Mouse (Mus musculus): Measurements from ENCODE around the gene Fam78b. TPM values are rescaled to one million over a fixed set of nuclear protein-coding genes. Genes with fewer than 3 reads are reported as not detected.

Gene Fam78b
- polyA plus RNA-seq, 1 experiment from 2014 or later: 1.7 TPM

DNA sequence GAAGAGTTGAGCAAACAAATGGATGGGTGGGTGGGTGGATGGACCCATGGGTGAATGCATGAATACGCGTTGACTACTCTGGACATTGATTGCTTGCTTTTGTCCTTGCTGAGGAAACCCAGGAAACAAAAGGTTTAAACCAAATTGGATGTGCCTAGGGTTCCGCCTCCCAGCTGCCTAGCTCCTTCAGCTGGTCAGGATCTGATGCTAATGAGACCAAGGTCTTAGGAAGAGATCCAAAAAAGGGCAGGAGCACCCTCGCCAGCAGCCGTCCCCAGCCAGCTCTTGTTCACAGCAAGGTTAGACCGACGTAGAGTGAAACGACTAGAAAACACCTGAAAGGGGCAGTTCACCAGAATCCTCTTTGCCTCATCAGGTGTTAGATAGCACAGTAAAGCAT, 11.4 kb downstream of the Fam78b start:
- H3K36me3 ChIP-seq (ENCODE audit: inconsistent target): no peaks in the 10 kb centered on the region
- H3K27ac ChIP-seq: no peak overlapping the region
- no peaks in the 10 kb centered on the region for H3K79me2 ChIP-seq (ENCODE audit: inconsistent target)
- H3K4me3 ChIP-seq (ENCODE audit: inconsistent target): no peak overlapping the region
- WGBS (ENCODE audit: missing documents): 93% methylated on average over 8 of the region's 8 CpGs

DNA sequence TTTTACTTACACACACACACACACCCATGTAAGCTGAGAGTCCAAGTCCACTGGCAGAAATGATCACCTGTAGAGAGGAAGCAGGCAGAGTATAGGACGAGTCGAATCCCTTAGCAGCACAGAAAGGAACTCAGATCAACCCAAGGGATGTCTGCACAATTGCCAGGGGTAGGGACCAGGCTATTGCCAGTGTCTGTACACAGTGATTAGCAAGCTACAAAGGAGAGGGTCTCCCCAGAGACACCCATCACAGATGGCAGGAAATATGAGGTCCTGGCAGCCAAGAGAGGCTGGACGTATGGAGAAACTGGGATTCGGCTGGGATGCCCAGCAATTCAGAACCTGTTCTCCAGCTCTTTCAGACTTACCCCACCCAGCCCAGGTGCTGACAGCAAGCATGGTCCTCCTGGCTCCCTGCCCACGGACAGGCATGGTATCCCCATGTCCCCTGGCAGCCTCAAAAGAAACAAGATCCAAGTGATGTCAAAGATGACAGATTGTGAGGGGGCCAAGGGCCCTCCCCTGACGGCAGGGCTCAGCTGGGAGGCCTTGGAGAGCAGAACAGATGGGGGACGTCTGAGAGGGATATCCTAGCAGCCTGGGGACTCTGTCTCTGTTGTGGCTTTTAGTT, 12.1 kb downstream of the Fam78b start:
- no peak overlapping the region for H3K4me3 ChIP-seq (ENCODE audit: inconsistent target)
- 72% methylated on average over 7 of the region's 7 CpGs for WGBS (ENCODE audit: missing documents)
- H3K36me3 ChIP-seq (ENCODE audit: inconsistent target): no peaks in the 10 kb centered on the region
- H3K27ac ChIP-seq: no peak overlapping the region
- no peaks in the 10 kb centered on the region for H3K79me2 ChIP-seq (ENCODE audit: inconsistent target)

DNA sequence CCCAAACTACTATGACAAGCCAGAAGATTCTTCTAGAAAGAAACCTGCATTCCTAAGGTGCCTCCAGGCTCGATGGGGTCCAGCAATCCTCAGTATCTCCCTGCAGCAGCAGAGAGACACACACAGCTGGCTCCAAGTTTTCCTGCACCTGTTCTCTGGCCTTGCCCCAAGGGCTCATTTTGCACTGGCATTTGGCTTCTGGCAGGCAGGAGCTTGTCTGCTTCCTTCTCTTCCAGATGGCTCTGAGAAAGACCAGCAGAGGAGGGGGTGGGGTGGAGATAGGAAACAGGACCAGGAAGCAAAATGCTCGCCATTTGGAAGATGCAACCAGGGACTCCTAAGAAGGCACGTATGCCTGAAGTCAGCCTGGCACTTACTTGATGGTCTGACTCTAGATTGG, 15.1 kb downstream of the Fam78b start:
- H3K4me3 ChIP-seq (ENCODE audit: inconsistent target): no peak overlapping the region

DNA sequence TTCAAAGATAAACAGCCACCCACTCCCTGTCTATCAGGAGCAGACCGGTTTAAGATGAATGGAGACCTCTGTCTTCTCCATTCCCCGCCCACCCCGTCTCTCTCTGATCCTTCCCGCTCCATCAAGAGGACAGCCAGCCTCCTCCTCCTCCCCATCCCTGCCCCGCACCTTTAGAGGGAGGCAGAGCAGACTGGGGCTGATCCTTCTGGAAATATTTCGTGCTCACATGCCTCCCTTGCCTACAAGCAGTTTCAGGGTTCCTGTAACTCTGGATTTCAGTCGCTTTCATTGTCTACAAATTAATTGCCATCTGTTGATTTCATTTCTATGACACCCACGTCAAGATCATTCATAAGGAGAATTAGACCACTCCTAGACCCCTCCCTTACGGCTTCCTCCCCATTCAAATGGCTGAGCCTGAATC, 20.8 kb downstream of the Fam78b start:
- H3K4me3 ChIP-seq (ENCODE audit: inconsistent target): no peak overlapping the region
- 76% methylated on average over 9 of the region's 9 CpGs for WGBS (ENCODE audit: missing documents)
- no peaks in the 10 kb centered on the region for H3K36me3 ChIP-seq (ENCODE audit: inconsistent target)
- no peaks in the 10 kb centered on the region for H3K79me2 ChIP-seq (ENCODE audit: inconsistent target)
- no peak overlapping the region for H3K27ac ChIP-seq

More for the DNA sequence above, 15.1 kb downstream of the Fam78b start:
- no peaks in the 10 kb centered on the region for H3K36me3 ChIP-seq (ENCODE audit: inconsistent target)
- H3K27ac ChIP-seq: no peak overlapping the region
- H3K79me2 ChIP-seq (ENCODE audit: inconsistent target): no peaks in the 10 kb centered on the region
- WGBS (ENCODE audit: missing documents): 74% methylated on average over 3 of the region's 3 CpGs

DNA sequence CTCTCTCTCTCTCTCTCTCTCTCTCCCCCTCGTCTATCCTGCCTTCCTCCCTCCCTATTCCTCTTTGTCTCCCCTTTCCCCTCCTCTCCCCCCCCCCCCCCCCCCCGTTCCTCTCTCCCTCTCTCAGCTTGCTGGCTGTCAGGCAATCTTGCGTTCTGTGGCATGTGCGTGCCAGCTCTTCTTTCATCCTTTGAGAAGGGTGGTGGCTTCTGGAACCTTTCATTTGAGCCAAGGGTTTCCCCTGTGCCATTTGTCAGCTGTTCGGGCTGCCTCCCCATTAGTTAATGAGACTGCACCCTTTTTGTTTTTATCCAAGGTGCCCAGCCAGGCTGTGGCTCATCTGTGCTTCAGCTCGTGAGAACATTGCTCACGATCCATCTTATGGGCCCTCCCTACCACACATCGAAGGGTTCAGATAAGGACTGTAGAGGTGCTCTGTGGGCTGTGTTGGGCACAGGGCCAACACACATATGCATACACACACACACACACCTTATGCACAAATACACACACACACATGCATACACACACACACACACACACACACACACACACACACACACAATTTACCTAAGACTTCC, 21.4 kb downstream of the Fam78b start:
- Histone ChIP-seq H3K4me3 (ENCODE audit: inconsistent target) (no peak overlapping the region), H3K79me2 (ENCODE audit: inconsistent target) (no peaks in the 10 kb centered on the region), H3K27ac (no peak overlapping the region), H3K36me3 (ENCODE audit: inconsistent target) (no peaks in the 10 kb centered on the region)
- WGBS (ENCODE audit: missing documents): 81% methylated on average over 6 of the region's 8 CpGs

DNA sequence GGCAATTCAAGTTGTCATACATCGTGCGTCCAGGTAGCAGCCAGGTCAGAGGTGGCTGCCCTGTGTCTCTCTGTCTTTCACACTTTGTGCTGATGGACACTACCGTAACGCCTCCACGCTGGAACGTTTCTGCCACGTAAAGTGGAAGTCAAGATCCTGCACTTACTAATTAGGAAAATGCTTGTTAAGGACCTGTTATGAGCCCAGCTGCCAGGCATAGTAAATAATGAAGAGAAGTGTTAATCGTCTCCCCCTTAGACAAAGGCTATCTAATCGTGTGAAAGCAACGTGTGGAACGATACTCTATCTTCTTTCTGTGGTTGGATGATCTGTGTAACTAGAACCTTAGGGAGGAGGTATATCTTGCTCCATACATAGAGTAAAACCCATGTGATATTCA, 22.6 kb downstream of the Fam78b start:
- Histone ChIP-seq H3K36me3 (ENCODE audit: inconsistent target) (no peaks in the 10 kb centered on the region), H3K27ac (no peak overlapping the region), H3K79me2 (ENCODE audit: inconsistent target) (no peaks in the 10 kb centered on the region), H3K4me3 (ENCODE audit: inconsistent target) (no peak overlapping the region)
- WGBS (ENCODE audit: missing documents): 90% methylated on average over 11 of the region's 11 CpGs

DNA sequence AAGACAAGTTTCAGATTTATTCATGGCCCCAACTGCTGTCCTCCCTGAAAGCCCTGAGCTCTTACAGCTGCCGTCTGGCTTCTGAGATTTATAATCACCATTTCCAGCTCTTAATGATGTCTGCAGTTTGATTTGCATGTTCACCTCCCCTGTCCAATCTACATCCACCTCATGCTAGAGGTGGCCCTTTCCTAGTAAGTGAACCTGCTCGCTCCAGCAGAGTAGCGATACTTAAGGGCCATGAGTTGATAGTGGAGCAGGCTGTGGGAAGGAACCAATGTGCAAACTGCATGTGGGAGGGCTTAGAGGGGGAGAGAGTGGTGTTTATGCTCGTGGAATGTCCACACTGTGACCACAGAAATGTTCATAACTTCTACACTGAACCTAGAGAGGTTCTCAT, 23.7 kb downstream of the Fam78b start:
- Histone ChIP-seq H3K36me3 (ENCODE audit: inconsistent target) (no peaks in the 10 kb centered on the region), H3K4me3 (ENCODE audit: inconsistent target) (no peak overlapping the region), H3K27ac (no peak overlapping the region), H3K79me2 (ENCODE audit: inconsistent target) (no peaks in the 10 kb centered on the region)
- WGBS (ENCODE audit: missing documents): 70% methylated on average over 4 of the region's 4 CpGs

DNA sequence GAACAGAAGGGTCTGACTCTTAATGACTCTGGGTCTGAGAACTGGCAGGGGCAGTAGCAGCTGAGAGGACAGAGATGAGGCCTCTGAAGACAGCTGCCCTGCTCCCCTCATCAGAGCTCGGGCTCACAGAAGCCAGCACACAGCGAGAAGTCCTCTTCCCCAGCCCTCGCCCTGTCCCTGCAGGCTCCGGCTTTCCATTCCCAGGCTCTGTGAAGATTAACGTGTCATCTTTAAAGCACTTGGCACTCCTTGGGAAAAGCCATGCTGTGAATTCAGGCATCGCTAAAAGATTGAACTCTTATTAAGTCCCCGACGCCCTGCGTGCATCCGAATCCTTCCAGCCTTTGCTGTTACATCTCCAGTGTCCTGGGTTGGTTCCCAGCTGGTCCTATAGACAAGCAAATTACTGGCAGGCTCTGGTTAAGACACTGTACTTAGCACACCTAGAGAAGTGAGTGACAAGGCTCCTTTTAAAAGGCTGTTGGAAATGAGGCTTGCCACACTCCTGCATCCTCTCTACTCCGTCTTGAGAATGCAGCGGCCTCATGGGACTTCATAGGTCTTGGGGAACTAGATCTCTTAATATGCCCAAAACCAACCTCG, 30.9 kb downstream of the Fam78b start:
- Histone ChIP-seq H3K79me2 (ENCODE audit: inconsistent target) (no peaks in the 10 kb centered on the region), H3K36me3 (ENCODE audit: inconsistent target) (no peaks in the 10 kb centered on the region), H3K27ac (no peak overlapping the region), H3K4me3 (ENCODE audit: inconsistent target) (no peak overlapping the region)
- 75% methylated on average over 13 of the region's 13 CpGs for WGBS (ENCODE audit: missing documents)

DNA sequence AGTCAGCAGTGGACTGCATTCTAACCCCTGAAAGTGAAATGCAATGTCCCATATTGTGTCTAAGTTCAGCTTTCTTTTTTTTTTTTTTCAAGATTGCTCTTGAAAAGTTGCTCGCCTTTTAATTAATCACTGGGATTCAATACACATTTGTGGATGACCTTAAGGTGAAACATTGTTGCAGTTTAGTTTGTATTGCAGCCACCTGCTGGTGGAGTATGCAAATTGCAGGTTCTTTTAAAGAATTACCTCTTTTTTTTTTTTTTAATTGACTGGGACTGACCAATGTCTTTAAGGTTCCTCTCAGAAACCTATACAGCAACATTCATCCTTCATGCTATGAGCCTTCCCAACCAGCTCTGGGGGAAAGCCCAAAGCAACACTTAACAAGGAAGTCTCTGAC, 33.2 kb downstream of the Fam78b start:
- no peak overlapping the region for H3K4me3 ChIP-seq (ENCODE audit: inconsistent target)
- no peaks in the 10 kb centered on the region for H3K36me3 ChIP-seq (ENCODE audit: inconsistent target)
- no peak overlapping the region for H3K27ac ChIP-seq
- no peaks in the 10 kb centered on the region for H3K79me2 ChIP-seq (ENCODE audit: inconsistent target)
- 80% methylated on average over 1 of the region's 1 CpGs for WGBS (ENCODE audit: missing documents)

DNA sequence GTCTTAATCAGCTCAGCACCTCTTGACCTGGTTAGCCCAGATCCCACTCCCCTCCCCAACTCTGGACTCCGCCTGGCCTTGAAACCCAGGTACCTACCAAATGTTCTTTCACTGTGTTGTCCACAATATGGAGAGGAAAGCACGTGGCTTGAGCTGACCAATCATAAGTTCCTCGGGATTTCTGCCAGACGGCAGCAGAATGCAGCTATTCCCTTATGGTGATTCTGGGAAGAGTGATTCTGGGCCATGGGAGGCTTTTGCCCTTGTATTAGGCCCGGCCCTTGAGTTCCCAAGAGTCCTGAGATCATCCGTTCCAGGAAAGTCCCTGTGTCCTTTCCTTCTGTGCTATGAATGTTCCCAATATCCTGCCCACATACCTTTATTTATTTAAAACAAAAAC, 41.3 kb downstream of the Fam78b start:
- H3K36me3 ChIP-seq (ENCODE audit: inconsistent target): no peaks in the 10 kb centered on the region
- no peak overlapping the region for H3K27ac ChIP-seq
- 85% methylated on average over 6 of the region's 6 CpGs for WGBS (ENCODE audit: missing documents)
- no peaks in the 10 kb centered on the region for H3K79me2 ChIP-seq (ENCODE audit: inconsistent target)
- H3K4me3 ChIP-seq (ENCODE audit: inconsistent target): no peak overlapping the region

DNA sequence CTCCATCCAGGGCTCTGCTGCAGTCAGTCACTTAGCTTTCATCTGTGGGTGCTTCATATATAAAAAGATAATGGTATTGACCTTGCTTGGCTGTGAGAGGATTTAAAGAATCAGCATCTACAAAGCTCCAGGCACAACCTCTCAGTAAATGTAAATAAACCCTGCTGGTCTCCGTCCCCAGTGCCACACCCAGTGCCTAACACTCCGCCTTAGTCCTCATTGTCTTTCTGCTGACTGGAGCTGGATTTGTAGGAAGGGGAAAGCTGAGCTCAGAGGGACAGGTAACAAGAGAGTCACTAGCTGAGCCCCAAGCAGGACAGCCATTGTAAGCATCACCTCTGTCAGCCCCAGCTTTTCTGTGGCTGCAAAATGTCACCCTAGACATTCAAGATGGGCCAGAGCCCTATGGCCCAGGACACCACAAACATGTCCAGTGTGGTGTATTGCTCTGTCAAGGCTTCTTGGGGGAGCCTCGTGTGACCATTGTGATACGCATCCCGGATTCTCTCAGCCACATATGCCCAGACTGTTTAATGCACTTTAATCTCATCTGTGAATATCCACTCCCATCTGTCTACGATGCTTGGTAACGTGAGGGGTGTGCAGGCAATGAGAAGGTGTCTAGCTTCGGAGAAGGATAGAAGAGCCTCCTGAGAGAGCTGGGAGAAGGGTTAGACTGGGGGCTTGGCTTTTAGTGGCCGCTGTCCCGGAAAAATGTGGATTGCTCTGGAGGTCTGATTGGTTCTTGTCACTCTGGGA, 45.1 kb downstream of the Fam78b start:
- 76% methylated on average over 10 of the region's 10 CpGs for WGBS (ENCODE audit: missing documents)
- Histone ChIP-seq H3K79me2 (ENCODE audit: inconsistent target) (no peaks in the 10 kb centered on the region), H3K36me3 (ENCODE audit: inconsistent target) (no peaks in the 10 kb centered on the region), H3K4me3 (ENCODE audit: inconsistent target) (no peak overlapping the region), H3K27ac (no peak overlapping the region)

DNA sequence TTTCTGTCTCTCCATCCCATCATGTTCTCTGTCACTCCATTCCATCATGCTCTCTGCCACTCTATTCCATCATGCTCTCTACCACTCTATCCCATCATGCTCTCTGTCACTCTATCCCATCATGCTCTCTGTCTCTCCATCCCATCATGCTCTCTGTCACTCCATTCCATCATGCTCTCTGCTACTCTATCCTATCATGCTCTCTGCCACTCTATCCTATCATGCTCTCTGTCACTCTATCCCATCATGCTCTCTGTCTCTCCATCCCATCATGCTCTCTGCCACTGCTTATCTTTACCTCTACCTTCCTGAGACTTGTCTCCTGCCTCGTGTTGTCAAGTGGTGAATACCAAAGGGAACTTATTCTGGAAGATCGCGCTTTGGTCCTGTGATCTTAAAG, 49.6 kb downstream of the Fam78b start:
- no peak overlapping the region for H3K4me3 ChIP-seq (ENCODE audit: inconsistent target)
- no peaks in the 10 kb centered on the region for H3K79me2 ChIP-seq (ENCODE audit: inconsistent target)
- WGBS (ENCODE audit: missing documents): 85% methylated on average over 3 of the region's 3 CpGs
- no peak overlapping the region for H3K27ac ChIP-seq
- H3K36me3 ChIP-seq (ENCODE audit: inconsistent target): no peaks in the 10 kb centered on the region

DNA sequence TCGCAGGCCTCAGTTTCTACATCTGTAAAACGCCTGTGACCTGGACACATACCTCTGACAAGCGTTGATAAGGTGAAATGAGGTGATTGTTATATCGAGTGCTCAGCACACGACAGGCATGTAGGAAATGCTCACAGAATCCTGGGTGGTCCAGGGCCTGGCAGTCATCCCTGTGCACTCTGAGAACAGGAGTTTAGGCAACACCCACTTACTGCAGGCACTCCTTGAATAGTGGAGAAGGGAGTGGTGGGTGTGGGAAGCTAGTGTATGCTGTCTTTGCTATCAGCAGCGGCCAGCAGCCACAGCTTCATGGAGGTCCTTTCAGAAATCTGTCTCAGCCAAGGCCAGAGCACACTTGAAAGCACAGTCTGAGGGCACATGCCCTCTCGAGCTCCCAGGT, 52.8 kb downstream of the Fam78b start:
- WGBS (ENCODE audit: missing documents): 86% methylated on average over 7 of the region's 7 CpGs
- H3K27ac ChIP-seq: no peak overlapping the region
- no peaks in the 10 kb centered on the region for H3K36me3 ChIP-seq (ENCODE audit: inconsistent target)
- no peaks in the 10 kb centered on the region for H3K79me2 ChIP-seq (ENCODE audit: inconsistent target)
- no peak overlapping the region for H3K4me3 ChIP-seq (ENCODE audit: inconsistent target)

DNA sequence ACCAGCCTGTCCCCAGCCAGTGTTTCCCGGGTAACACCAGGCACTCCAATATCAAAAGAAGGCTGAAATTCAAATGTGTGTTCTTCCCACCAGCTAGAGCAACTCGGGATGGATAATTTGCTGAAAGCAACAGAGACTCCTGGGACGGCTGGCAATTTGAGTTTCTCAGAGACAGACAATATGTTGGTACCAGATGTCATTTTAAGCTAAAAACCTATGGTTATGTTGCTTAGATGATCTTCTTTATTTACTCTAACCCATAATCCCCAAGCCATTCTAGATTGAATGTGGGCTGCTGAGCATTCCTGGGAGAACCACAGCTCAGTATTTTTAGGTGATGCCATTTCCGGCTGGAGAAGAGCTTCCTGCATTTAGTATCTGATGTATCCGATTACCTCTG, 56.3 kb downstream of the Fam78b start:
- Histone ChIP-seq H3K79me2 (ENCODE audit: inconsistent target) (no peaks in the 10 kb centered on the region), H3K36me3 (ENCODE audit: inconsistent target) (no peaks in the 10 kb centered on the region), H3K4me3 (ENCODE audit: inconsistent target) (no peak overlapping the region), H3K27ac (no peak overlapping the region)
- 76% methylated on average over 5 of the region's 5 CpGs for WGBS (ENCODE audit: missing documents)

Measured in macrophage (primary cell).